Mouse (Mus musculus) spleen, adult 2 months (tissue): ENCODE results near the gene Col6a1.

Experiments
- CTCF ChIP-seq: fragments of 200-500 bp; IDR thresholded peaks from 2 replicates; pipeline ENCODE4 v1.5.1; 2011; ENCODE audit warnings: mild to moderate bottlenecking, inconsistent platforms; ENCODE audit not compliant: insufficient read depth, insufficient read length, insufficient replicate concordance; ENCODE audit errors: extremely low read depth
- POLR2A ChIP-seq: fragments of 200-500 bp; IDR thresholded peaks from 2 replicates; pipeline ENCODE4 v1.6.1; 2011; ENCODE audit warnings: low read depth, low read length, inconsistent platforms

DNA sequence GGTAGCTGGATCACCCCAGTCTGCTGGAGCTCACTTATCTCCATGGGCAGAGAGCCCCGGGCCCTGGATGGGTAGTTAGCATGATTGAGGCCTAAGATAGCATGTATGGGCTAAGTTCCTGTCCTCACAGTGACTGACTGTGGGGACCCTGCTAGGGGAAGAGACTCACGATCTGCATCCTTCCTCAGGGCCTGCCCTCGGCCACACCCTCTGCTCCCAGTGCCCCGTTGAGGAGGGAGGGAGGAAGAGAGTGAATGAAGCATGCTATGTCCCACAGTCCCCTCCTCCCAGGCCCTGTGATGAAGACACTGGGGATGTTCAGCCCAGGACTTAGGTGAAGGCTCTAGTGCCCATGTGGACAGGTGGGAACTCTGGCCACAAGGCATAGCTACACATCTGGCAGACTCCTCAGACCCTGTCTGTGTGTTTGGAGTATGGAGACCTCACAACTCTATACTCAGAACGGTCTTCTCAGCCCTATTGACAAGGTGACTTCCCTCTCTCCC is 1.7 kb downstream of the Col6a1 start:
- TF ChIP-seq CTCF: no peak
- no peak for TF ChIP-seq POLR2A
